12 mouse cellular contexts compared by ENCODE assay signal in the genomic region with DNA sequence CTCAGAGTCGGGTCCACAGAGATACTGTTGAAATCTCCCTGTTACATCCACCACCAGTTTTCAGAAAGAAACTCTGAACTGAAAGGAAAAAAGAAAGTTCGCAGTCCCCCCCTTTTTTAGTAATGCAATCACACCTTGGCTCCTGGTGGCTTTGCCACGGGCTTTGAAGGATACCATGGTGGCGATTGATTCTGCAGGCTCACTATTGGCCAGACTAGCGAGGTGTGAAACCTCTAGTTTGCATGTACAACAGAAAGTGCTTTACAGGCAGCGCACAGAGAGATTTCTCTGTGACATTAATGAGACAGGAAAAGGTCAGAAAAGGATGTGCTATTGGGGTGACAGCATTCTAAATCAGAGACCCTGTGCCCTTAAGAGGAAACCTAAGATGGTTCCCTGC. TPM values are rescaled to one million over a fixed set of nuclear protein-coding genes. Genes with fewer than 3 reads are reported as not detected.
"Had no signal": no experiment of that assay in that cellular context is flagged by ENCODE, and none has a peak within 500 bp of the region (broad histone marks: within the 10 kb centered on the region; RNA-seq: fewer than 3 reads in every experiment).

No protein-coding gene starts in this region.

- ATAC-seq: liver, postnatal 0 days; lung, postnatal 0 days; midbrain, embryonic 13.5 days; midbrain, embryonic 15.5 days had no signal

- DNase-seq: liver, postnatal 0 days; lung, adult 2 months; lung, postnatal 14 days; lung, postnatal 36 days; right cerebral cortex, postnatal 14 days; thymus, adult 2 months; thymus, postnatal 25 days; thymus, postnatal 4 days had no signal

RNA-seq across cellular contexts. Expression of gene Ifng, which starts 5.3 kb away (rescaled TPM):
- total RNA-seq: midbrain, postnatal 0 days had no signal
